Mouse (Mus musculus): Measurements from ENCODE around the gene Igdcc3. TPM values are rescaled to one million over a fixed set of nuclear protein-coding genes. Genes with fewer than 3 reads are reported as not detected.

Igdcc3 gene
- total RNA-seq, 2 experiments from 2014 or later, result not detected

DNA sequence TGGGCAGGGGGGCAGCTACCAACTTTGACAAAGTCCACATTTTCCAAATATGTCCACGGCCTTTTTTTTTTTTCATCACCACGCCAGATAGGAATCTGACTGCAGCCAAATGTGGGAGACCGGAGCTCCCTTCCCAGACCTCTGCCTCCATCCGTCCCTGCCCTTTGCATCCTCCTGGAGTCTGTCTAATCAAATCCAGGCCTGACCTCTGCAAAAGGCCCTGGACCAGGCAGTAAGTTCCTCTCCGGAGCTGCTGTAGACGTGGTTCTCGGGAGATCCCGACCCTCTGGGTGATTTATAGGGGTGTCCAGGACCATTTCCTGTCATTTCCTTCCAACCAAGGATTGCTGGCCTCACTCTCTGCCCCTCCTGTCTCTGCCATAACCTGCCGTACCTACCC is 31.7 kb downstream of the Igdcc3 start:
- no peak for ATAC-seq (replicated peaks; ENCODE audit: low FRiP score, poor library complexity, severe bottlenecking)

DNA sequence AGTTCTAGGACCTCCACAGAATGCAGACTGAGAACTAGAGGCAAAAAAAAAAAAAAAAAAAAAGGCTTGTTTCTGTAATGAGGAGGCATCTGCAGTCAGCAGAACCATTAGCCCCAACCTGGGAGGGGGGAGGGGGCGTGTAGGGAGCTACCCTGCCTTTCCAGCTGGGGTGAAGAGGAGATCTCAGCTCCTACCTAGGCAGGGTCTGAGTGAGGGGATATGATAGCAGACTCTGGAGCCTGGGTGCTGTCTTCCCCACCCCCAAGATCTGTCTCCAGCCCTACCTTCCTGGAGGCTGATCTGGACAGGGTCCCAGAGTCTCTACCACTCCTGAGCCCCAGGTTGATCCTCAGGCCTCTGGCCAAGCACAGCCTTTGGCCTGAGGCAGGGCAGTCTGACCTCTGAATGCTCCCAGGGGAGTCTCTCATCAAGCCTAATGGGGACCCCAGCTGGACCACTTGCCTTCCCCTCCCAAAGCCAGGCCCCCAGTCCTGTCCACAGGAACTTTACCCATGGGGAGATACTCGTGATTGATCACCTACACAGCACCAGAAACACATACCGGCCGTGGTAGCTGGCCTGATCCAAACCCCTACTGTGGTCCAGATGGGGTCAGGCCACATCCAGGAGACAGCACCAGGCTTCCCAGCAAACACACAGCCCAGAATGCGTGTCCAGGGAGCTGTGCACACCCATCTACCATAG is 34.4 kb downstream of the Igdcc3 start:
- ATAC-seq (replicated peaks; ENCODE audit: low FRiP score, poor library complexity, severe bottlenecking), result no peak

DNA sequence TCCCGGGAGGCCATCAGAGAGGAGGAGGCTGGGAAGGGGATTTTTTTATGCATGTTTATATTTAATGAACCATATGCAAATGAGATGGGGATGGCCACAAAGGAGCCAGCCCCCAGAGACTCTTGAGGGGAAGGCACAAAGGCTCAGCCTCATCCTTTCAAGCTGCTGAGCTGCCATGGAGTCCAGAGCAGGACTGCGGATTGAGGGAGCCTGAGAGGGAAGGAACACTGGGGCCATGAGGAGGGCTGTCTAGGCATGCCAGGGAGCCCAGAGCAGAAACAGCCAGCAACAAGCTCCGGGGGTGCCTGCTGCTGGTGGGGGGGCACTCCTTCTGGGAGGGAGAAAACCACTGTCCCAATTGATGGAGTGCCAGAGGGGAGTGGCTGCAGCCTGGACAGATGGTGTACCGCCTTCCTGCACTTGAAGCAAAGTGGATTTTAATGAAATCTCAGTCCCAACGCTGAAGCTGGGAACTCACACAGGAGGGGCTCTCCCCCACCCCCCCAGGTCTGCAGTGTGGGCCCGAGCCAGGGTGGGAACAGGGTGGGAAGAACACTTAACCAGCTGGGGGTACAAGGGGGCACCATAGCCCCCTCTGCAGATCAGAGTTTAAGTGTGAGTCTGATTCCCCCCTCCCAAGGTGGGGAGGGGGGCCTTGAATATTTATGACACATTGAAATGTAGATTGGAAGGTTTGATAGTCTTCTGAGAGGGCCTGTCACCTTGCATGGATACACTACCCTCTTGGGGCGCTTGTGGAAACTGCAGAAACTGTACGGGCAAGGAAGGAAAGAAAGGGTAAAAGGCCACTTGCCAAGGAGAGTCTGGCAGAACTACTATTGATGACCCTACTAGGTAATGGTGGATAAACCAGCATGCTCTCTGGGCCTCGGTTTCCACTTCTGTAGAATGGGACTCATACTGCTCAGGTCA is 35.2 kb downstream of the Igdcc3 start:
- ATAC-seq (replicated peaks; ENCODE audit: low FRiP score, poor library complexity, severe bottlenecking), result no peak

DNA sequence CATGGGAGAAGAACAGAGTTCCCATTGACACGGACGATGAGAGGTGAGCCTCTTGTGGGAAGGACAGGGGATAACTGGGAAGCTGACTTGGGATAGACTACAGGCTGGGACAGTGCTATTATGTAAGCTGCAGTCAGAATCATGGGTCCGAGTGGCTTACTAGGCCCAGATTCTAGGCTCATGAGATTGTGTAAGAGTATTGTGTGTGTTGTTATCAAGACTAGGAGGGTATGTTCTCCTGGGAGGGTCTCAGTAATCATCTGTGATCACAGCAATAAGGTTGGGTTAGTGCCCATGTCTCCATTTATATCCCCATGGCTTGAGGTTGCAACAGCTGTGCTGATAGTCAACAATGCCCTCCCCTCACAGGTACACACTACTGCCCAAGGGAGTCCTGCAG is 36.5 kb downstream of the Igdcc3 start:
- no peak for ATAC-seq (replicated peaks; ENCODE audit: low FRiP score, poor library complexity, severe bottlenecking)

DNA sequence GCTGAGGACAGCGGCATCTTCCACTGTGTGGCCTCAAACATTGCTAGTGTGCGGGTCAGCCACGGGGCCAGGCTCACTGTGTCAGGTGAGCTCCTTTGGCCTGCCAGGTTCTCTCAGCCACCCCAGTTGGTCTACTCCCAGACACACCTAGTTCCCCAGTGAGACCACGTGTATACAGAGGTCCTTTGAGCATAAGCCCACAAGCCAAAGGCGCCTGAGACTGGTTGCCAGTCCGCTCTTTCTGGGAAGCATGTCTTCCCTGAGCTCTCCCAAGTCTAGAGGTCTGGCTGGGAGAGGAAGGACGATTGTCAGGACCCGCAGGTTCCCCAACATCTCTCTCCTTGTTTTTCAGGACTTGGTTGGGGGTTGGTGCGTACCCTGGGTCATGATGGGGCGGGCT is 36.9 kb downstream of the Igdcc3 start:
- no peak for ATAC-seq (replicated peaks; ENCODE audit: low FRiP score, poor library complexity, severe bottlenecking)

DNA sequence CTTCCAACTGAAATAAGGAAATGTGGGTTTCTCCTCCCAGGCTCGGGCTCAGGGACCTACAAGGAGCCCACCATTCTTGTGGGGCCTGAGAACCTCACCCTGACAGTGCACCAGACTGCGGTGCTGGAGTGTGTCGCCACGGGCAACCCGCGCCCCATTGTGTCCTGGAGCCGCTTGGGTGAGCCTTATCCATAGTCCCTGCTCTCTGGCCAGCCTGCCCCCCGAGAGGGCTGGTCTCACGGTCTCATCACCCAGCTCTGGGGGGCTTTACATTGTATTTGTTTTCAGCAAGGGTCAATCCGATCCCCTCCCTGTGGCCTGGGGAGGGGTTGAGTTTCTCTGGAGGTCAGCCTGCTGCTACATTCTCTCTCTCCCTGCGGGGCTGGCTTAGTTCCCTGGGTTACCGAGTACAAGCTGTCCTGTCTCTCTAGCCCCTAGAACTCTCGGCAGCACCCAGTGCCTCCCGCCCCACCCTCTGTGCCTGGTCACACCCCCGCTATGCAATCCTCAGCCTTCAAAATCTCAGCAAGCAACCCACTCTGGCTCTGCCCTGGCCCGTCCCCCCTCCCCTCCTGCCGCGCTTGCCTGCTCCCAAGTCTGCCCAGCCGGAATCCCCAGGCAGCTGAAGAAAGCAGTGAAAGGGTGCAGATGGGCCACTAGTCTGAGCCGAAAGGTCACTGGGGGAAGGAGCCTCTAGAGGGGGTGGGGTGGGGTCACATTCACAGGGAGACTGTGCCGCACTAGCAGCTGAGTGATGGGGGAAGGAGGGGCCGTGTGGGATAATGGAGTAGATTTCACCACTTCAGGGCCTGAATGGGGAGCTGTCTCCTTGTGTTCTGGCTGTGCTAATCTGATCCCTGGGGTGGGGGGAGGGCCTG is 37.6 kb downstream of the Igdcc3 start:
- ATAC-seq (replicated peaks; ENCODE audit: low FRiP score, poor library complexity, severe bottlenecking), result no peak

DNA sequence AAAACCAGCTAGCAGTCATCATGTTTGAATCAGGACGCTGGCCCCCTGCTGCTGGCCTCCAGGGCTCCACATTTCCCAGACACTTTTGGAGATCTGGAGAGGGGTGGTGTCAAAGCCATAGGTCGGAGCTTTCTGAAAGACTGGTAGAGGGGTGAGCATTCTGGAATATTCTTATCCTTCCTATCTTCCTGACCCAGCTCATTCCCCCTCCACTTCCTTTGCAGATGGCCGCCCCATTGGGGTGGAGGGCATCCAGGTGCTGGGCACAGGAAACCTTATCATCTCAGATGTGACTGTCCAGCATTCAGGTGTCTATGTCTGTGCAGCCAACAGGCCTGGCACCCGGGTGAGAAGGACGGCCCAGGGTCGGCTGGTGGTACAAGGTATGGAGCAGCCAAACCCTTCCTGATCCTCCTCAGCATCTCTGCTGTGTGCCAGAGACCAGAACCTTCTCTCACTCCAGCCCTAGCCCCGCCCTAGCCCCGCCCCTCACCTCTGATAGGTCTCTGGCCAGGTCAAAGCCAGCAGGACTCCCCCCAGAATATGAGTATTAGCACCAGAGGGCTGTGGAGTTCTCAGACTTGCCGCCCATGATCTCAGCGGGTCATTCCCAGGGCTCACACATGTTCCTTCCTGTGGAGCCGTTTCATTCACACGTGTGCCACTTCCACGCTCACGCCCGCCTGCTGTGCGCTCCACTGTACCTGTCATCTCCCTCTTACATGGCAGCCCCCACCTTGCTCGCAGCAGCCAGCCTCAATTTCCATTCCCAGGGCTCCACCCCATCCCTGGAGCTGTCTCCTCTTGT is 39.0 kb downstream of the Igdcc3 start:
- ATAC-seq (replicated peaks; ENCODE audit: low FRiP score, poor library complexity, severe bottlenecking), result no peak

DNA sequence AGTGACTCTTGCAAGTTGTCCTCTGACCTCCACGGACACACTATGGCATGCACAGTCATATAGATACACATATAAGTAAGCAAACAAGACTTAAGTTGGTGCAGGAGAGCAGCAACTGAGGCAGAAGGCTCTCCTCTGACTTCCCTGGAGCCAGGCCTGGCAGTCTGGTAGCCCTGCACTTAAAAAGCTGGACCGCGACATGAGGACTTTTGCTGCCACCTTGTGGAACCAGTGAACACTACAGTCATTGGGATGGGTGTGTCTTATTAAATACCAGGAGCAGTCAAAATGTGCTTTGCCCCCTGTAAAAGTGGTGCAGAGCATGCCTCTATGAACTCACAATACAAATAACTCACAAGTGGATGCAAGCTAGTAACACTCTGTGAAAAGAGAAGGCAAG is 47.6 kb downstream of the Igdcc3 start:
- ATAC-seq (replicated peaks; ENCODE audit: low FRiP score, poor library complexity, severe bottlenecking), result peak; percentile 87

DNA sequence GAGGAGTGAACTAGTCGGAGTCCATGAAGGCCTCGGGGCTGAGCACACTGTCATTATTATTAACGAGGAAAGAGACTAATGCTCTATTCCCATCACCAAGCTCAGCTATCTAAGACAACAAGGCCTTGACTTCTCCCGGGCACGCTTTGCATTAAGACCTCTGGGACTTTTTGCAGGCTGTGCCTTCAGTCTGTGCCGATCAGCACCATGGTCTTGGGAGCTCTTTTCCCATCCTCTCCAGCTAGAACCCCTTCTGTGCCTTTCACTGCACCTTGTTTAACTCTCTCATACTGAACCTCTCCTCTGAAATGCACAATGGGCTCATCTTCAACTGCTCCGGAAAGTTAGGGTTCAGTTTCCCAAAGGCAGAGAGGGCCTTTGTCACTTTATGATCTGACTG is 49.3 kb downstream of the Igdcc3 start:
- ATAC-seq (replicated peaks; ENCODE audit: low FRiP score, poor library complexity, severe bottlenecking), result no peak

DNA sequence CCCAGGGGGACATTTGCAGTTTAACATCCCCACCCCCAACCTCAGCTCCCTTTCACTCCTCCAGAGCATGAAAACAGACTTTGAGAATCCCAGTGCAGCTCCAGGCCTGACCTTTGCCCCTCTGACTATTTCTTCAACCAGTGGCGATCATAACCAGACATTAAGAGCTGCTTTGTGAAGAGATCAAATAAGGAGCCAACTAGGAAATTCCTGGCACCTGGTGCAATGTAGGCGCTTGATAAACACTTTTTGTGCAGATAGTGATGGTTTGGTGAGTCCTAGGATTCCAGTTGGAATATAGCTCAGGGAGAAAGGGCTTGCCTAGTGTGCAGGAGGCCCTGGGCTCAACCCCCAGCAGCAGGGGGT is 50.4 kb downstream of the Igdcc3 start:
- ATAC-seq (replicated peaks; ENCODE audit: low FRiP score, poor library complexity, severe bottlenecking), result no peak

DNA sequence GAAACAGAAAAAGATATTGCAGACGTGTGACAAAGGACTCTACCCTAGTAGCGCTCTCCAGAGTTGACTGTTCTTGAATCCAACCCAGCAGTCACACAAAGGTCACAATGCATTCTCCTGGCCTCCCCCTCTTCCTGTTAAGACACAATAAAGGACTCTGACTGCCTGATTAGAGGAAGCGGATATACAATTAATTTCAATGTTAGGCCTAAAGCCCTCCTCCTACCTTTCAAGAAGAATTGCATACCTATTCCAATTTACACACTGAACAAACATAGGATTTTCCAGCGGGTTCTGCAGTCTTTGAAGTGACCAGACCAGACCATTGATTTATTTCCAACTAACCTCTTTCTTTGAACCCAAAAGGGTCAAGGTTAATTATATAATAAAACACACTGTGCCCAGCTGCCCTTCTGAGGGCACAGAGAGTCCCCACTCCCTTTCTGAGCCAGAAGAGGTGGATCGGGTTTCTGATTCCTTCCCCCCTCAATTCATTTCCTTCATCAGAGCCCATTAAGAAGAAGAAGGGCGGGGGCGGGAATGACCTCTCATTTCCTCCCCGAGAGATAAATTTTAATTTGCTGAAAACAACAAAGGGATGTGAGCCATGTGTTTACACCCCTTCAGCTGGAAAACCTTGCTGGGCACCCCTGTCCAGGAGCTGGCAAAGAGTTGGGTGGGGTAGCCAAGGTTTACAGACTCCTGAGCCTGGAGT is 50.9 kb downstream of the Igdcc3 start:
- no peak for ATAC-seq (replicated peaks; ENCODE audit: low FRiP score, poor library complexity, severe bottlenecking)

DNA sequence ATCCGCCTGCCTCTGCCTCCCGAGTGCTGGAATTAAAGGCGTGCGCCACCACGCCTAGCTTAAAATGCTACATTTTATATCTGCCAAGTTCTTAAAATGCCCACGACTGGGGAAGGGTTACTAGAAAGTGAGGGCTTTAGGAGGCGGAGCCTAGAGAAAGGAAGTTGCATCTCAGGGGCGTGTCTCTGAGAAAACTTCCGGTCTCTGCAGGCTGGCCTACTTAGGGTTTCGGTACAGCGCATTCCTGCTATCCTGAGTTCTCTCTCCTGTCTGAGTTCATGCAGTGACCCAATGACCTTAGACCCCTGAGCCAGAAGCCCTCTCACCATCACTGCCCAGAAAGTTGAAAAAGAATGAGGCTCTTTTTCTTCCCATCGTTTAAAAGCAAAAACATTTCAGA is 52.2 kb downstream of the Igdcc3 start:
- ATAC-seq (replicated peaks; ENCODE audit: low FRiP score, poor library complexity, severe bottlenecking), result no peak

DNA sequence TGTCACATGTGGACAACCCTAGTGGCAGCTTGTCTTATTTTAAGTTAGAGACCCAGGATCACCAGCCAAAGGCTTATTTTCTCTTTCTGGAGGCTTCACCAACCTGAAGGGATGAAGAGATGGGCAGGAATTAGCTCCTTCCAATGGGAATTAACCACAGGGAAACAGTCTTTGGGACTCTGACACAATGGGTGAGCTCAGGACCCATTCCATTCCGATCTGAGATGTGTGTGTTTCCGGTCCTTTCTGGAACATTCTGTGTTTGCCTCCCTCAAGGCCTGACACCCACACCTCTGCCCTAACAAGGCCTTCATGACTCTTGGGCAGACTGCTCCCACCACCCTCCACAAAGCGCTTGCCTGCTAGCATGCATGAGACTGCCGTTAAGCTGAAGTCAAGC is 54.1 kb downstream of the Igdcc3 start, which contains the start of gene Parp16:
Parp16 (plus strand) TSS at position 301 of the 400 bp plus-strand sequence.
- ATAC-seq (replicated peaks; ENCODE audit: low FRiP score, poor library complexity, severe bottlenecking), result no peak

DNA sequence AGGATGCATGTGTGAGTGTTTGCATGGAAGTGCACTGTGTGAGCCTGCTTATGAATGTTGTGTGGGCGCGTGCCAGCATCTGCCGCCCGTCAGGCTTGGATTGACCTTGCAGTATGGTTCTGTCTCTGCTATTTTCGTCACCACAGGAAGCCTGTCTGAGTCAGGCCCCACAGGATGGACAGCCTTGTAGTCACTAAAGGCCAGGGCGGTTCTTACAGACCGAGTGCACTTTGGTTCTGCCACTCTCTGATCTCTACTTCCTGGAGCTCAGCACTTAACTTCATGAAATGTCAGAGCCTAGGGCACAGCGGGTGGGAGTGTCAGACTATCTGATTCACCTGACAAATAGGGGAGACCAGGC is 54.6 kb downstream of the Igdcc3 start:
- no peak for ATAC-seq (replicated peaks; ENCODE audit: low FRiP score, poor library complexity, severe bottlenecking)

DNA sequence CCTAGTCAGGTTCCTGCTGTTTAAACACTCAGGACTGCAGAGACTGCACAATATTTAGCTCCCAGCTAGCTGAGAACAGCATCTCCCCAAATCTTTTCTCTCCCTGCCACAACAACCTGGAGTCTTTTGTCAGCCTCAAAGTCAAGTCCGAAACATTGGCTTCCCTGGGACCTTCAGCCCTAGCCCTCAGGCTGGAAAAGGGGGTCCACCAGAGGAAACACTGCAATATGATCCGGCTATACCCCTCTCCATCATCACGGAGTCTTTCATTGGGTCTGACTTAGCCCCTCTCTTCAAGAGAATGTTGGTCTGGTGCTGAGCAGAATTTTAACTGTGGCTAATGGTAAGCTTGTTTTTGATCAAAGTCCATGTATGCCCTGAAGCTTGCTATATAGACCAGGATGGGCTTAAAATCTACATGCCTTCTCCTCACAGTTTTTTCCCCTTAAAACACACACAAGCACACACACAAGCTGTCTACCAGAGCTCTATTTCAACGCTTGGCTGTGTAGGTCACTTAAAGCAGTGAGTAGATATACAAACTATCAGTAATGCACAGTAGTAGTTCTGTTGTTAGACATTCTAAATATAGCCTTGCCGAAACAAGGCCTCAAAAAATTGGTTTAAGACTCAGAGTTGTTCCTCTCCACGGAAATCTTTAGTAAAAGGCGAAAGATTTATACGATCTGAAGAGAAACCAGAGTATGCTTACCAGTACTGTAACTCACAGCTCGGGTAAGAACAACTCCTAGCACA is 55.2 kb downstream of the Igdcc3 start:
- ATAC-seq (replicated peaks; ENCODE audit: low FRiP score, poor library complexity, severe bottlenecking), result peak; percentile 67

DNA sequence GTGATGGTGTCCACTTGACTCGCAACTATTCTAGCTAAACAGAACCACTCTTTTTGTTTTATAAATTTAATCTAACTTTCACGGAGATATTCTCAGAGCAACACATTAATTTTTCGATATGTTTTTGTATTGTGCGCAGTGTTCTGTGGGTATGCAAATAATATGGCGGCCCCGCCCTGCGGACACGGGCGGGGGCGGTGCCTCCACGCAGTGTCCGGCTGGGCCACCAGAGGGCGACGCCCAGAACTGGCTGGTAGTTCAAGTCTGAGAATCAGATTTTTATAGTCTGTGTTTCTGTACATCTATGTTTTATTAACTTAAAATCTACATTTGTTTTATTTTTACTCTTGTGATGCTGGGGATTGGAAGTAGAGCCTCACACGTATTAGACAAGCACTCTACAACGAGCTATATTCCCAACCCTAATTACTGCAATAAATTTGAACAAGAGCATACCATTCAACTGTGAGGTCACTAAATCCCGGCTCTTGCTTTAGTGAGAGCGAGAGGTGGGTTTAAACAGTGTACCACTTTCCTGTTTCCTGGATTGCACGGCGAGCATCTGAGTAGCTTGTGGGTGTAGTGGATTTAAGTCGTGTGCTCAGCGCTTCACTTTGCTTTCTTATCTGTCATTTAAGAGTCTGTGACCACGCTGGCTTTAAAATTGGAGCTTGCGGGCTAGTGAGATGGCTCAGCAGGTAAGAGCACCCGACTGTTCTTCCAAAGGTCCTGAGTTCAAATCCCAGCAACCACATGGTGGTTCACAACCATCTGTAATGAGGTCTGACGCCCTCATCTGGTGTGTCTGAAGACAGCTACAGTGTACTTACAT is 56.0 kb downstream of the Igdcc3 start:
- ATAC-seq (replicated peaks; ENCODE audit: low FRiP score, poor library complexity, severe bottlenecking), result peak; percentile 82

DNA sequence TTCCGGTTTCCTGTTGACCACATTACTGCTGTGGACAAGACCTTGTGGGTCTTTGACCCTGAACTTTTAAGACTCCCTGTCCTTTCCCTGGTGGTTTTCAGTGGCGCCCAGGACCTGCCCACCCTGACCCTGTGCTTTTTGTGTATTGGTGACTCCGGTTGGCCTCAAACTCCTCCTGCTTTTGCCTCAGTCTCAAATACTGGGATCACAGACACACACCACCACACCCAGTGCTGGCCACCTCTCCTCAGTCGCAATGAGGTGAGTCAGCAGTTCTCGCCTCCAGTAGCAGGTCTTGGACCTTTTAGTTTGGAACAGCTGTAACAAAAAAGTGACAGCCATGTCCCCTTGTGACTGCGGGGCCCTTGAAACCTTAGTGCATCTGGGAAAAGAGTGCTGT is 56.8 kb downstream of the Igdcc3 start:
- peak; percentile 66 for ATAC-seq (replicated peaks; ENCODE audit: low FRiP score, poor library complexity, severe bottlenecking)

Data from erythroblast, adult 5-6 weeks (primary cell).